Mouse (Mus musculus) testis, postnatal 14 days (tissue): ENCODE measurements around the gene Atp5k.

ENCODE experiments used
- DNase-seq: peaks from one replicate; pipeline ENCODE4 v3.0.0; 2021; ENCODE audit warnings: low spot score

Atp5k gene

DNA sequence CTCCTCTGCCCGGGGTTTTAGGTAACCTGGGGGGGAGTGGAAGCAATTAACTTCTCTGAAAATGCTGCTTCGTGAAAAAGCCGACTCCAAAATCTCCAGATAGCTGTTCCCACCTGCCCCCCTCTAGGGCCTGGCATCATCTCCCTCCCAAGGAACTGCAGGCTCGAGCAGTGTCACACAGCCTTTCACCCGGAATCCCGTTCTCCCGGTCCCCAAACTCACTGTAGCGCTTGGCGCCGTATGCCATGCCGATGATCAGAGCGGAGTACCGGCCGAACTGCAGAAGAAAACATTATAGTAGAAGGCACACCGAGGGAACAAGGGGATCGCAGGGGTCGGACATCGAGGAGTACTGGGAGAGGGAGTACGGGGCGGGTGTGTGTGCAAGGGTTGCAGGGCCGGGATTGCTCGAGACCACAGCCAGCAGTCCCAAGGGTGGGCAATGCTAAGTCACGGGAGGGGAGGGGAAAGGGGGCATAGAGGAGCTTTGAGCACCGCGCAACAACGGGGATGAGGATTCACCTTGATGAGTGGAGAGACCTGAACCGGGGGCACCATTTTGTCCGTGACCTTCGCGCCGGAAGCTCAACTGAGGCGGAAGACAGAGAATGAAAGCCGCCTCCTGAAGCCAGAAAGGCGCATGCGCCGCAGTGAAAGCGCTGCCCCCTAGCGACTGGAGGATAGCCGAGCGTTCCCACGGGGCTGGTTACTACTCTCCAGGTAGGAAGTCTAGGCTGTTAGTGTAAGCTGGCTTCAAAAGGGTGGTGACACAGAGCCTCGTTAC, at the start of gene Atp5k:
Gene Atp5k (minus strand): TSS at position 645 of the 784 bp plus-strand sequence.
- DNase-seq: peak; percentile 90

GRCm38 (mm10) chr5:108483006-108483405, 48.8 kb upstream of the Atp5k start:
- no peak for DNase-seq

- no peak for DNase-seq
Measured at GRCm38 (mm10) chr5:108475977-108476376, 41.7 kb upstream of the Atp5k start.

DNA sequence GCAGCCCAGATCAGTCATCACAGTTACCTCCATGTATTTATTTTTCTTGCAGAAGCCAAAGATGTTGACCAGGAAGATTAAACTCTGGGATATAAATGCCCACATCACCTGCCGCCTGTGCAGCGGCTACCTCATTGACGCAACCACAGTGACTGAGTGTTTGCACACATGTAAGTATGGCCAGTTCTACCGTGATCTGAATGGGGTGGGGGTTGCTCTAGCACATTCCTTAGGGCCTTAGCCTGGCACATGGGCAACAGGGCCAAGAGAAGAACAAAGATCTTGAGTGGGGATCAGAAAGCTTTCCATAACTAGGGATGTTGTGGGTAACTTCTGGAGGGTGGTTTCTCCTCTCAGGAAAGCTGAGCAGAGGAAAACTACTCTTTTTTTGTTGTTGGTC, 39.5 kb upstream of the Atp5k start:
- DNase-seq: no peak

DNA sequence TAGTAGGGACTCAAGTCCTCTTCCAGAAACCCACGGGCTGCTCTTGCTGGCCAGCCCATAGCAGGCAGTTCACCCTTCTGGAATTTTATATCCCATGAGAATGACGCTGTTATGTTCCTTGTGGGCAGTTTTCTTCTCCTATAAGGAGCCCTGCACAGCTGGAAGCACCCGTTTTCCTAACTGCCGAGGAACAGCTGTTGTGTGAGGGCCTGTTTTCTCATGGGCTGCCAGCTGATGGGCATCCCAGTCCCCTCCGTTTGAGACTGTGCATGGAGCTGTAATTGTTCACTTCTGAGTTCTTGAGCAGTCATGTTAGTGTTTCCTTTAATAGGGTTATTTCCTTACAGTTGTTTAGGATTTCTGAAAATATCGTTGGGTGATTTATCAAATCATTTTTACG, 35.4 kb upstream of the Atp5k start:
- DNase-seq: no peak

- no peak for DNase-seq
Measured at GRCm38 (mm10) chr5:108466647-108467046, 32.4 kb upstream of the Atp5k start.

DNA sequence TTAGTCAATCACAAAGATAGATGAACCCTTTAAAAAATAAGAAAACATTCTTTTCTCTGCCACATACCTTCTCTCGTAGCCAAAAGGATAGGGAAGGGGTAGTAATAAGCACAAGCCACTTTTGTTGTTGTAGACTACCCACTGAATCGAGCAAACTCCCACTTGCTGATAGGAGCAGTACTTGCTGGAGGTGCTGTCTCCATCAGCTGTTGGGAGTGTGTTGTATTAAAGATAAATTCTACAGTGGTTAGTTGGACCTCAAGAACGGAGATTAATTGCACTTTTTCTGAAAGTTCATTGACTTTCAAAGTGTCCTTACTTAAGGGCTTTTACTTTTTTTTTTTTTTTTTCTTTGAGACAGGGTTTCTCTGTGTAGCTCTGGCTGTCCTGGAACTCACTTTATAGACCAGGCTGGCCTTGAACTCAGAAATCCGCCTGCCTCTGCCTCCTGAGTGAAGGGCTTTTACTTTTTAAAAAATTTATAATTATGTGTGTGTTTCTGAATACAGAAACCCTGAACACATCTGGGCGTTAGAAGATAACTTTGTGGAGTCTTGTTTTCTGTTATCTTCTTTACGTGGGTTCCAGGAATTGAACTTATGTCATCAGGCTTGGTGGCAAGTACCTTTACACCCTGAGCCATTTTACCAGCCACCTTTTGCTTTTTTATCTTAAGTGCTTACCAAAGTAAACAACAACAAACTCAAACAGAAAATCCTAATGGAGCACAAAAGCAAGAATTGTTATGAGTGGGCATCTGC, 31.1 kb upstream of the Atp5k start:
- no peak for DNase-seq

GRCm38 (mm10) chr5:108462446-108462845, 28.2 kb upstream of the Atp5k start:
- no peak for DNase-seq

DNA sequence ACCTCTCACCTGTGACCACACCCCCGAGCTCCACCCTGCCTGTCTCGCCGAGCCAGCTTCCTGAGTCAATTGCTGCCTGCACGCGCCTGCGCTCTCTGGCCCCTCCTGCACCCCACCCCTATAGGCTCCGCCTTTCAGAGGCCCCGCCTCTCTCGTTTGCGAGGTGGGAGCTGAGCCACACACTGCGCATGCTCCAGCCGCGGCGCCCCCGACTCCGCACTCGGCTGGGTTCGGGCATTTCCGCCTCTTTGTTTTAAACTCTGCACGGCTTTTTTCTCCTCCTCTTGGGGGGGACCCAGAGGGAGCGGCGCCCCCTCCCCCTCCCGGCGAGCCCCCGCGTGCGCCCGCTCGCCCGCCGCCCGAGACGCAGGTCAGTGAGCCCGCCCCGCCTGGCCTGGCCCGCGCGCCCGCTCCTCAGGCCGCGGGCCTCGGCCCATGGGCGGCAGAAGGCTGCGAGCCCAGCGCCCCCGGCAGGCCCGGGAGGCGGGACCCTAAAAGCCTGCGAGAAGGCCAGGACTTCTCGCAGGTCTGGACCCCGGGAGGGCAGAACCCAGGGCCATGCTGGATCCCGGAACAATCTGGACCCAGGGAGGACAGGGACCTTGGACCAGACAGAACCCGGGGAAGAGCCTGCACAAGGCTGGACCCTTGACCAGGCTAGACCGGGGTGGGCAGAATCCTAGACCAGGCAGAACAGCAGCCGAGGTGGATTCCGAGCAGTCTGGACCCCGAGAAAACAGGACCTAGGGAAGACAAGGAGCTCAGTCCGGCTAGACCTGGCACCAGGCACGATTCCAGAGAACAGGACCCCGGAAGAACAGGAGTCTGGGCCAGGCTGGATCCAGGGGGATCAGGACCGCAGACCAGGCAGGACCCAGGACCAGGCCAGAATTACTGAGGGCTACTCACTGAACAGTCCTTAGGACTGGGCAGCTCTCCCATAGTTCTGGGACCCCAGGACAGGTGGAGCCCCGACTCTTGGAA, 27.1 kb upstream of the Atp5k start, which contains the start of gene Pcgf3:
Gene Pcgf3 (plus strand): TSS at position 151 of the 984 bp plus-strand sequence.
- DNase-seq: peak; percentile 97

DNA sequence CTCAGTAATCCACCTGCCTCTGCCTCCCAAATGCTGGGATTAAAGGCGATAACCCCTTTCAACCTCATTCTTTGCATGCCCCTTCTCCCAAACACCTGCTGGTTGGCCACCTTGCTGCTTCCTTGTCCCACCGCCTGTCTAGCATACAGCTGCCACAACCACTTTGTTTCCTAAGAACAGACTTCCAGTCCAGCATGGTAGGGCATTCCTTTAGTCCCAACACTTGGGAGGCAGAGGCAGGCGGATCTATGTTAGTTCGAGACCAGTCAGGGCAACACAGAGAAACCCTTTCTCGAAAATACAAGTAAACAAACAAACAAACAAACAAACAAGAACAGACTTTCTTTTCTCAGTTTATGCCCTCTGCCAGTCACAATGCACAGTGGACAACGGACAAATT, 26.2 kb upstream of the Atp5k start:
- no peak for DNase-seq

GRCm38 (mm10) chr5:108458706-108459105, 24.5 kb upstream of the Atp5k start:
- no peak for DNase-seq

DNA sequence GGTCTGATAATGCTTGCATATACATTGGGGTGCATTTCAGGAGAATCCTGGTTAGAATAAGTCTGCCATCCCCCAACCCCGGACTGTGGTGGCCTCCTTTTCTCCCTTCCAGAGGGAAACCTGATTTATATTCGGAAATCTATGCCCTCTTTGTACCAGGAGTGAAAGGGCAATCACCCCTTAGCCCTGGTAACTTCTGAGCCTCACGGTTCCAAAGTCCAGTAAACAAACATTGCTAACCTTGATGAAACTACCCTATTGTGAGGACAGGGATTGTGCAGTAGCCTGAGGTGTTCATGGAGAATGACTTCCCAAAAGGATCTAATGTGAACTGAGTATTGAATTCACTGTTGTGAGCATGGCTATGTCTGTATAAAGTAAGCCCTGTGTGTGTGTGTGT, 19.8 kb upstream of the Atp5k start:
- no peak for DNase-seq

DNA sequence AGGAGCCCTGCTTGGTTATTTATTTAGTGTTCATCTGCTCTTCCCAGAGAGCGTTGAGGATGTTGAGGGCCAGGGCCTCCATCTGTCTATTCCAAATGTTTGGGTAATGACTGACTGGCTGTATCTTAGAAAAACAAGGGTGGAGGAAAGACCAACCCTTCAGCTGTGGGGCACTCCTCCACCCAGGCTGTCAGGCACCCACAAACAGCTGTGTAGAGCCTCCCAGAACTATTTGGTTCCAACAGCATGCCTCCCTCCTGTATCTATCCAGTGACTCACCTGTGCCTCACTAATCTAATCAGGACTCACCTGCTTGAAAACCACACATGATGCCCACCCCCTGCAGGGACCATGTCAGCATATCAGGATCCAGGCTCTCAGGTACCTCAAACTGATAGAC, 18.2 kb upstream of the Atp5k start:
- no peak for DNase-seq

GRCm38 (mm10) chr5:108451611-108452010, 17.4 kb upstream of the Atp5k start:
- no peak for DNase-seq

- DNase-seq: no peak
Measured at GRCm38 (mm10) chr5:108450837-108451540, 16.7 kb upstream of the Atp5k start.

GRCm38 (mm10) chr5:108448785-108449668, 14.8 kb upstream of the Atp5k start, which contains the start of gene Mfsd7a:
Gene Mfsd7a, minus strand, starts transcription at chr5:108448891.
- DNase-seq: peak; percentile 52

GRCm38 (mm10) chr5:108447857-108448256, 13.6 kb upstream of the Atp5k start:
- no peak for DNase-seq

- no peak for DNase-seq
Measured at GRCm38 (mm10) chr5:108446973-108447372, 12.7 kb upstream of the Atp5k start.

DNA sequence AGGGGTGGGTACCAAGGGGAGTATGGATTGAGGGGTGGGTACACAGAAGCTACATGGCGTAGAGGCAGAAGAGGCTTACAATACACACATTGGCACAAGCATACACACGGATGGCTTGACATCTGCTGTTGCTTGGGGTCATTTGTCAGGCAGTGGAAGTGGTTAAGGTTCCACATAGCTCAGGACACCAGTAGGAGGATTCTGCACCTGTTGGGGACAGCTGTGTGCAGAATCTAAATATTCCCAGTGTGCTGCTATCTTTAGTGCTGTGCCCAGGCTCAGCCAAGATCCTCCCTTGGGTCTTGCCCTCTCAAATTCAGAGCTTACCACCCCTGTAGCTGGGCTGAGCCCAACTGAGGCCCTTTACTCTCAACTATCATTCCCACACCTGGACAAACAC, 1.9 kb upstream of the Atp5k start:
- DNase-seq: no peak

DNA sequence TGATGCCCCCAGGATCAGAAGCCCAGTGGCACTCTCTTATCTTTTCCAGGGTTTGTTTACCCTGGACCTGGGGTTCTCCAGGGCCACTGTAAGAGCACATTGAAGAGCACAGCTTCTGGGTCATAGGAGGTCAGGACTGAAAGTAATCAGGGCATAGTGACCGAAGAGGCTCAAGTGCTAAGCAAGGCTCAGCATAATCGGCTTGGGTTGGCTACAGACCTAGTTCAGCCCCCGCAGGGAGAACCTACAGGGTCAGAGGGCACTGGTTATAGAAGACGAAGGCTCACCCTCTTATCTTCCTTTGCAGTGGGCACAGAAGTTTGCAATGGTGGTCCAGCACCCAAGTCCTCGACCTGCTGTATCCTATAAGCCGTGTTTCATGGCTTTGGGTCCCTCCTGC, 3.1 kb downstream of the Atp5k start:
- no peak for DNase-seq
